Mouse (Mus musculus) cerebellum, adult 2 months (tissue): ENCODE measurements at regions not wholly inside any gene's neighbourhood (a gene's known extent, or its start where the extent isn't known, plus 50 kb on each side); places are given as distances from the start of the nearest gene placed in this dataset.

Experiments
- CTCF ChIP-seq: fragments of 200-500 bp; IDR thresholded peaks from 2 replicates; pipeline ENCODE4 v1.5.1; 2011; ENCODE audit warnings: low read depth, mild to moderate bottlenecking, control low read depth, low read length, moderate library complexity, borderline replicate concordance; ENCODE audit not compliant: insufficient read depth
- POLR2A ChIP-seq: fragments of 200-500 bp; IDR thresholded peaks from 2 replicates; pipeline ENCODE4 v1.6.1; 2011; ENCODE audit warnings: low read length, control low read depth, borderline replicate concordance; ENCODE audit not compliant: insufficient read depth

GRCm38 (mm10) chr2:106529247-106529646, 163.8 kb upstream of the Mpped2 start:
- TF ChIP-seq POLR2A (no peak), CTCF (no peak)
